Mouse (Mus musculus): ENCODE measurements at regions not wholly inside any gene's neighbourhood (a gene's known extent, or its start where the extent isn't known, plus 50 kb on each side); places are given as distances from the start of the nearest gene placed in this dataset.

GRCm38 (mm10) chr2:169461491-169462039, 126.0 kb downstream of the Gm11011 start:
- TF ChIP-seq CTCF (IDR thresholded peaks at IDR 0.05) (no peak), POLR2A (IDR thresholded peaks at IDR 0.05; ENCODE audit: insufficient read depth, low read depth, low read length) (no peak), EP300 (IDR thresholded peaks at IDR 0.05; ENCODE audit: insufficient read depth, low read depth, low read length) (no peak)

Measured in heart, adult 2 months (tissue).